Mouse (Mus musculus): ENCODE measurements around the gene Lpp. TPM values are rescaled to one million over a fixed set of nuclear protein-coding genes. Genes with fewer than 3 reads are reported as not detected.

Lpp gene
- polyA plus RNA-seq, 1 experiment from 2014 or later: 65.1 TPM

GRCm38 (mm10) chr16:24483527-24484101 lies 90.3 kb downstream of the Lpp start:
- no peak for DNase-seq (ENCODE audit: low spot score)
- Histone ChIP-seq H3K27me3 (ENCODE audit: insufficient read depth, poor library complexity, severe bottlenecking) (no peaks in the 10 kb centered on the region), H3K27ac (no peak overlapping the region), H3K4me3 (no peak overlapping the region), H3K4me1 (peaks cover 22% of the 10 kb centered on the region), H3K36me3 (peaks cover 5% of the 10 kb centered on the region; the same call in 1 of the 2 replicates), H3K9me3 (no peaks in the 10 kb centered on the region)
- 87% methylated on average over 13 of the region's 13 CpGs for WGBS

GRCm38 (mm10) chr16:24487782-24488241 lies 94.5 kb downstream of the Lpp start:
- Histone ChIP-seq H3K4me3 (no peak overlapping the region), H3K36me3 (peaks cover 5% of the 10 kb centered on the region; the same call in 1 of the 2 replicates), H3K27me3 (ENCODE audit: insufficient read depth, poor library complexity, severe bottlenecking) (no peaks in the 10 kb centered on the region), H3K27ac (peak overlapping the region; percentile 83), H3K9me3 (no peaks in the 10 kb centered on the region), H3K4me1 (peaks cover 55% of the 10 kb centered on the region)
- no peak for DNase-seq (ENCODE audit: low spot score)
- 53% methylated on average over 6 of the region's 6 CpGs for WGBS

- WGBS: 81% methylated on average over 8 of the region's 8 CpGs
- Histone ChIP-seq H3K9me3 (no peaks in the 10 kb centered on the region), H3K27me3 (ENCODE audit: insufficient read depth, poor library complexity, severe bottlenecking) (no peaks in the 10 kb centered on the region), H3K36me3 (no peaks in the 10 kb centered on the region), H3K27ac (peak overlapping the region; percentile 76), H3K4me1 (peaks cover 72% of the 10 kb centered on the region), H3K4me3 (no peak overlapping the region)
- DNase-seq (ENCODE audit: low spot score): no peak
These were observed 96.4 kb downstream of the Lpp start for GRCm38 (mm10) chr16:24489516-24490285.

- Histone ChIP-seq H3K9me3 (no peaks in the 10 kb centered on the region), H3K27ac (peak overlapping the region; percentile 76), H3K4me1 (peaks cover 85% of the 10 kb centered on the region), H3K4me3 (no peak overlapping the region), H3K27me3 (ENCODE audit: insufficient read depth, poor library complexity, severe bottlenecking) (no peaks in the 10 kb centered on the region), H3K36me3 (no peaks in the 10 kb centered on the region)
- WGBS: 57% methylated on average over 18 of the region's 18 CpGs
- DNase-seq (ENCODE audit: low spot score): no peak
These were observed 97.6 kb downstream of the Lpp start for GRCm38 (mm10) chr16:24490751-24491485.

GRCm38 (mm10) chr16:24491486-24491758 lies 98.1 kb downstream of the Lpp start:
- Histone ChIP-seq H3K36me3 (no peaks in the 10 kb centered on the region), H3K27me3 (ENCODE audit: insufficient read depth, poor library complexity, severe bottlenecking) (no peaks in the 10 kb centered on the region), H3K9me3 (no peaks in the 10 kb centered on the region), H3K4me1 (peaks cover 88% of the 10 kb centered on the region), H3K4me3 (no peak overlapping the region), H3K27ac (peak overlapping the region; percentile 76)
- DNase-seq (ENCODE audit: low spot score): no peak
- 71% methylated on average over 2 of the region's 2 CpGs for WGBS

GRCm38 (mm10) chr16:24492194-24492940 lies 99.1 kb downstream of the Lpp start:
- DNase-seq (ENCODE audit: low spot score): no peak
- Histone ChIP-seq H3K27ac (peak overlapping the region; percentile 76), H3K27me3 (ENCODE audit: insufficient read depth, poor library complexity, severe bottlenecking) (no peaks in the 10 kb centered on the region), H3K4me3 (no peak overlapping the region), H3K4me1 (peaks cover 96% of the 10 kb centered on the region), H3K36me3 (no peaks in the 10 kb centered on the region), H3K9me3 (no peaks in the 10 kb centered on the region)
- 68% methylated on average over 4 of the region's 4 CpGs for WGBS

- DNase-seq (ENCODE audit: low spot score): peak; percentile 86
- peaks cover 84% of the 10 kb centered on the region for H3K4me1 ChIP-seq
These were observed 101.2 kb downstream of the Lpp start for GRCm38 (mm10) chr16:24494531-24494930.

GRCm38 (mm10) chr16:24495461-24495860 lies 102.2 kb downstream of the Lpp start:
- Histone ChIP-seq H3K36me3 (no peaks in the 10 kb centered on the region), H3K27ac (peak overlapping the region; percentile 91), H3K27me3 (ENCODE audit: insufficient read depth, poor library complexity, severe bottlenecking) (no peaks in the 10 kb centered on the region), H3K4me1 (peaks cover 77% of the 10 kb centered on the region), H3K4me3 (no peak overlapping the region), H3K9me3 (no peaks in the 10 kb centered on the region)
- WGBS: 54% methylated on average over 4 of the region's 4 CpGs
- no peak for DNase-seq (ENCODE audit: low spot score)

More at GRCm38 (mm10) chr16:24494531-24494930, 101.2 kb downstream of the Lpp start:
- WGBS: 34% methylated on average over 6 of the region's 6 CpGs
- H3K27me3 ChIP-seq (ENCODE audit: insufficient read depth, poor library complexity, severe bottlenecking): no peaks in the 10 kb centered on the region
- H3K9me3 ChIP-seq: no peaks in the 10 kb centered on the region
- peak overlapping the region; percentile 91 for H3K27ac ChIP-seq
- no peak overlapping the region for H3K4me3 ChIP-seq
- H3K36me3 ChIP-seq: no peaks in the 10 kb centered on the region

- WGBS: 91% methylated on average over 7 of the region's 7 CpGs
- Histone ChIP-seq H3K27ac (peak overlapping the region; percentile 91; the same call in 1 of the 2 replicates), H3K4me3 (no peak overlapping the region), H3K4me1 (peaks cover 77% of the 10 kb centered on the region), H3K27me3 (ENCODE audit: insufficient read depth, poor library complexity, severe bottlenecking) (no peaks in the 10 kb centered on the region), H3K9me3 (no peaks in the 10 kb centered on the region), H3K36me3 (no peaks in the 10 kb centered on the region)
- DNase-seq (ENCODE audit: low spot score): no peak
These were observed 103.3 kb downstream of the Lpp start for GRCm38 (mm10) chr16:24496635-24497034.

- no peaks in the 10 kb centered on the region for H3K36me3 ChIP-seq
- peaks cover 76% of the 10 kb centered on the region for H3K4me1 ChIP-seq
- H3K9me3 ChIP-seq: no peaks in the 10 kb centered on the region
- peak overlapping the region; percentile 62 for H3K27ac ChIP-seq
- DNase-seq (ENCODE audit: low spot score): no peak
- 31% methylated on average over 2 of the region's 2 CpGs for WGBS
- H3K4me3 ChIP-seq: no peak overlapping the region
- H3K27me3 ChIP-seq (ENCODE audit: insufficient read depth, poor library complexity, severe bottlenecking): no peaks in the 10 kb centered on the region
These were observed 104.1 kb downstream of the Lpp start for GRCm38 (mm10) chr16:24497413-24497812.

- H3K27me3 ChIP-seq (ENCODE audit: insufficient read depth, poor library complexity, severe bottlenecking): no peaks in the 10 kb centered on the region
- H3K4me3 ChIP-seq: no peak overlapping the region
- no peak for DNase-seq (ENCODE audit: low spot score)
- no peaks in the 10 kb centered on the region for H3K36me3 ChIP-seq
- no peaks in the 10 kb centered on the region for H3K9me3 ChIP-seq
- H3K27ac ChIP-seq: peak overlapping the region; percentile 62
- H3K4me1 ChIP-seq: peaks cover 77% of the 10 kb centered on the region
- 73% methylated on average over 5 of the region's 5 CpGs for WGBS
These were observed 104.9 kb downstream of the Lpp start for GRCm38 (mm10) chr16:24498103-24498659.

- Histone ChIP-seq H3K4me1 (peaks cover 62% of the 10 kb centered on the region), H3K36me3 (no peaks in the 10 kb centered on the region), H3K4me3 (no peak overlapping the region), H3K27me3 (ENCODE audit: insufficient read depth, poor library complexity, severe bottlenecking) (no peaks in the 10 kb centered on the region), H3K9me3 (no peaks in the 10 kb centered on the region), H3K27ac (peak overlapping the region; percentile 72)
- WGBS: 51% methylated on average over 6 of the region's 6 CpGs
- no peak for DNase-seq (ENCODE audit: low spot score)
These were observed 107.9 kb downstream of the Lpp start for GRCm38 (mm10) chr16:24501197-24501596.
